Mouse (Mus musculus): ENCODE data around the gene Hs3st2. TPM values are rescaled to one million over a fixed set of nuclear protein-coding genes. Genes with fewer than 3 reads are reported as not detected.
A peak's percentile ranks its signal among the peaks of the same experiment; 100 is the strongest.

The Hs3st2 gene
- polyA plus RNA-seq, 1 experiment from 2014 or later, result not detected

DNA sequence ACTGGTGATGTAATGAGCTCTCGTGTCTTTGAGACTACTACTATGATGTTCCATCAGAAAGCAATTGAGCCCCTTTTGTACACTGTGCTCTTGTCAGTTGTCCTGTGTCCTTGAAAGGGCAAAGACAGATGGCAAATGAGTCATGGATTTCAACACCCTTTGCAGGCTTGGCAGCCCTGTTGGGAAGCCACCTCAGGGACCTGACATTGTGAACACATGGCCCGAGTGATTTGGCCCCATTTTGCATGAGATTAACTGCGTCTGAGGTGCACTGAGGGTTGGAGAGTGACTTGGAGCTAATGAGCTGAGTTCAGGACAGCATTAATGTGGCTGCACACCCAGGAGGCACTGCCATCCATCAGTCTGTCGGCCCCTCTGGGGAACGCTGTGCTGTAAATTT is 74.7 kb downstream of the Hs3st2 start:
- 73% methylated on average over 5 of the region's 5 CpGs for WGBS
- no peaks in the 10 kb centered on the region for H3K36me3 ChIP-seq (ENCODE audit: insufficient read depth, low read length)

DNA sequence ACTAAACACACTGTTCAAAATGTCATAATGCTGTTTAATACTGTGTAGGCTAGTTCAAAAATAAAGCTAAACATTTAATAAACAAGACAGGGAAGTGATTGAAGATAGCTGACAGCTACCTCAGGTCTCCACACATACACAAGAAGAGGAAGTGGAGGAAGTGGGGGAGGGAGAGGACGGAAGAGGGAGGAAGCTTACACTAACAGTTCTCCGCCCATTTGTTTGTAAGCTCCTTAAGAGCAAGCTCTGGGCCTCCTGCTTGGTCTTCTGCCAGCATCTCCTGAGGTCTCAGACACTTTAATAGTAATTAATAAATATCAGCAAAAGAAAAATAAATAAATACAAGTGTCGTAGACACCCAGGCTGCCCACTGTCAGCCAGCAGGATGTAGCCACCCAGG is 77.8 kb downstream of the Hs3st2 start:
- ATAC-seq, result peak; percentile 92
- Histone ChIP-seq H3K4me2 (replicated peaks; ENCODE audit: low read depth, low read length) (no peak overlapping the region), H3K27me3 (replicated peaks; ENCODE audit: insufficient read depth, low read length) (no peaks in the 10 kb centered on the region), H3K27ac (ENCODE audit: low read length) (no peak overlapping the region), H3K36me3 (ENCODE audit: insufficient read depth, low read length) (no peaks in the 10 kb centered on the region), H3K4me1 (ENCODE audit: insufficient read depth, low read depth, low read length) (no peaks in the 10 kb centered on the region), H3K9ac (replicated peaks; ENCODE audit: low read depth) (no peak overlapping the region), H3K9me3 (ENCODE audit: low read length) (no peaks in the 10 kb centered on the region), H3K4me3 (ENCODE audit: low read depth, low read length) (no peak overlapping the region)
- TF ChIP-seq CTCF (IDR thresholded peaks at IDR 0.05) (no peak), EP300 (IDR thresholded peaks at IDR 0.05) (peak; percentile 61)
- 25% methylated on average over 3 of the region's 3 CpGs for WGBS
- DNase-seq (ENCODE audit: low spot score), result peak; percentile 74

More for the DNA sequence above, 74.7 kb downstream of the Hs3st2 start:
- no peak overlapping the region for H3K4me3 ChIP-seq (ENCODE audit: low read depth, low read length)
- no peaks in the 10 kb centered on the region; the same call in 1 of the 2 replicates for H3K4me1 ChIP-seq (ENCODE audit: insufficient read depth, low read depth, low read length)
- H3K9ac ChIP-seq (replicated peaks; ENCODE audit: low read depth), result no peak overlapping the region
- no peak for DNase-seq (ENCODE audit: low spot score)
- H3K27me3 ChIP-seq (replicated peaks; ENCODE audit: insufficient read depth, low read length), result no peaks in the 10 kb centered on the region
- H3K4me2 ChIP-seq (replicated peaks; ENCODE audit: low read depth, low read length), result no peak overlapping the region
- H3K9me3 ChIP-seq (ENCODE audit: low read length), result no peaks in the 10 kb centered on the region
- TF ChIP-seq EP300 (IDR thresholded peaks at IDR 0.05) (no peak), CTCF (IDR thresholded peaks at IDR 0.05) (no peak)
- H3K27ac ChIP-seq (ENCODE audit: low read length), result no peak overlapping the region
- no peak for ATAC-seq

DNA sequence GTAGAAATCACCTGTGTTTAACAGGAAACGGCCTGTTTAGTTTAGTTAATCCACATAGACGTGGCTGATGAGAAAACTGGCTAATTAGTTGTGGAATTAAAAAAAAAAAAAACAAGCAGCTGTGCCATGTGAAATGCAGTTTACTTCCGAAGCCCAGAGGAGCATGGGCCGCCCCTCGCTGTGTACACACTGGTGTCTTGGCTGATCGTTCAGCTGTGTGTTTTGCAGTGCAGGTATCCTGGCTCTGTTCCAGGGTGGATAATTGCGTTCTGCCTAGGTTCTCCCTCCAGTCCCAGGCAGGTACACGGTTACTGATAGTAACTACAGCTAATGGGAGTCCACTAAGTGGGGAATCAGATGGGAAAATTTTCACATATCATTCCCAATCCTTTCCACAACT is 86.6 kb downstream of the Hs3st2 start:
- Histone ChIP-seq H3K27ac (ENCODE audit: low read length) (no peak overlapping the region), H3K27me3 (replicated peaks; ENCODE audit: insufficient read depth, low read length) (no peaks in the 10 kb centered on the region), H3K4me3 (ENCODE audit: low read depth, low read length) (no peak overlapping the region), H3K9ac (replicated peaks; ENCODE audit: low read depth) (no peak overlapping the region), H3K4me1 (ENCODE audit: insufficient read depth, low read depth, low read length) (no peaks in the 10 kb centered on the region), H3K4me2 (replicated peaks; ENCODE audit: low read depth, low read length) (no peak overlapping the region), H3K36me3 (ENCODE audit: insufficient read depth, low read length) (no peaks in the 10 kb centered on the region), H3K9me3 (ENCODE audit: low read length) (no peaks in the 10 kb centered on the region)
- 40% methylated on average over 8 of the region's 8 CpGs for WGBS
- no peak for DNase-seq (ENCODE audit: low spot score)
- TF ChIP-seq EP300 (IDR thresholded peaks at IDR 0.05), result no peak
- no peak for TF ChIP-seq CTCF (IDR thresholded peaks at IDR 0.05)
- no peak for ATAC-seq

DNA sequence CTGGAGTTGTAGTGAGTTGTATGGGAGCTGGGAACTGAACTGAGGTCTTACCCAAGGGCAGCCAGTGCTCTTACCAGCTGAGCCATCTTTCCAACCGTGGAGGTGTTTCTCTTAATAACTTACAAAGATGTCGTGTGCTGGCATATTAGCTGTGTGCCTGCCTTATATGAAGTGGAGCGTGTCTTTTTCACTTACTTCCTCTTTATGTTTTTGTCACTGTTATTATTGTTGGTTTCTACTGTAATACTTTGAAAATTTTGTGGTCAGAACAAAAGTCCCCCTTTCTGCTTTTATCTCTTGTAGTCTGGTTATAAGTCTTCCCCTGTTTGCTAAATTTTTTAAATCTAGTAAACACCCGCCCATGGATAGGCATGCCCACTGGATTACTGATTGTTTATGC is 88.4 kb downstream of the Hs3st2 start:
- Histone ChIP-seq H3K4me1 (ENCODE audit: insufficient read depth, low read depth, low read length) (no peaks in the 10 kb centered on the region), H3K27me3 (replicated peaks; ENCODE audit: insufficient read depth, low read length) (no peaks in the 10 kb centered on the region), H3K9ac (replicated peaks; ENCODE audit: low read depth) (no peak overlapping the region), H3K4me3 (ENCODE audit: low read depth, low read length) (no peak overlapping the region), H3K27ac (ENCODE audit: low read length) (no peak overlapping the region), H3K9me3 (ENCODE audit: low read length) (no peaks in the 10 kb centered on the region), H3K36me3 (ENCODE audit: insufficient read depth, low read length) (no peaks in the 10 kb centered on the region), H3K4me2 (replicated peaks; ENCODE audit: low read depth, low read length) (no peak overlapping the region)
- DNase-seq (ENCODE audit: low spot score) (no peak), ATAC-seq (no peak)
- TF ChIP-seq CTCF (IDR thresholded peaks at IDR 0.05), result no peak
- TF ChIP-seq EP300 (IDR thresholded peaks at IDR 0.05), result no peak
- 74% methylated on average over 4 of the region's 4 CpGs for WGBS

DNA sequence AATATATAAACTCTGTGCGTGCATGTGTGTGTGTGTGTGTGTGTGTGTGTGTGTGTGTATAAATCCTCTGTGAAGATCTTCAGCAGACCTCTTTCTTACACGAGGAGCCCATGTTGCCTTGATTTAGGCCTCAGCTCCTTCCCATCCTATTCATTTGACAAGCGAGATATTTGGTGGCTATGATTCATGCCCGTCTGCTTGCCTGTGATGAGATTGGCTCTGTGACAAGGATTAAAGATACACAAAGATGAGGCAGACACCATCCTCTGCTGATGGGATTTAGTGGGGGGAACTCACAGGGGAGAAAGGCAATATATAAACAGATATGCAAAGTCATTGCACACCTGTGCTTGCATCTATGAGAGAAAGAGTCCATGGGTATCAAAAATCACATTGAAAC is 92.9 kb downstream of the Hs3st2 start:
- Histone ChIP-seq H3K27ac (ENCODE audit: low read length) (no peak overlapping the region), H3K4me2 (replicated peaks; ENCODE audit: low read depth, low read length) (no peak overlapping the region), H3K4me1 (ENCODE audit: insufficient read depth, low read depth, low read length) (no peaks in the 10 kb centered on the region), H3K36me3 (ENCODE audit: insufficient read depth, low read length) (no peaks in the 10 kb centered on the region), H3K9me3 (ENCODE audit: low read length) (no peaks in the 10 kb centered on the region), H3K27me3 (replicated peaks; ENCODE audit: insufficient read depth, low read length) (no peaks in the 10 kb centered on the region), H3K9ac (replicated peaks; ENCODE audit: low read depth) (no peak overlapping the region), H3K4me3 (ENCODE audit: low read depth, low read length) (no peak overlapping the region)
- WGBS, result 66% methylated on average over 4 of the region's 4 CpGs
- no peak for DNase-seq (ENCODE audit: low spot score)
- ATAC-seq, result no peak
- TF ChIP-seq CTCF (IDR thresholded peaks at IDR 0.05) (no peak), EP300 (IDR thresholded peaks at IDR 0.05) (no peak)

DNA sequence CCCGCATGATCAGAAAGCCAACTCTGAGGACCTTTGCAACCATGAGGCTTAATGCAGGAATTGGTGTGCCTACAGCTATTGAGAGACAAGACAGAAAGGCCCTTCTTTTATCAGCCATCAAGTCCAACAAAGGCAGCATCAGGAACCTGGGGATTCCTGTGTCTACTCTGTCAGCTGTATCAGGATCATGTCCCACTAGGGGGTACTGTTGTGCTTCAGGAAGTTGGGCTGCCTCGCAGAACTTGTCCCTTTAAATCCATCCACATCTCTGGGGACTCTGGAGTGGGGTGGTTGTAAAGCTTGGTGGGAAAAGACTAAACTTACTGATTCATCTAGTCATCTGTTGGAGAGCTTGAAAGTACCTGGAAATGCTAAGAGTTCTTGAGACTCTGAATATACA is 93.6 kb downstream of the Hs3st2 start:
- WGBS, result 61% methylated on average over 2 of the region's 2 CpGs
- DNase-seq (ENCODE audit: low spot score) (no peak), ATAC-seq (no peak)
- no peaks in the 10 kb centered on the region for H3K9me3 ChIP-seq (ENCODE audit: low read length)
- no peaks in the 10 kb centered on the region for H3K4me1 ChIP-seq (ENCODE audit: insufficient read depth, low read depth, low read length)
- H3K36me3 ChIP-seq (ENCODE audit: insufficient read depth, low read length), result no peaks in the 10 kb centered on the region
- H3K9ac ChIP-seq (replicated peaks; ENCODE audit: low read depth), result no peak overlapping the region
- no peak overlapping the region for H3K27ac ChIP-seq (ENCODE audit: low read length)
- TF ChIP-seq CTCF (IDR thresholded peaks at IDR 0.05) (peak; percentile 38), EP300 (IDR thresholded peaks at IDR 0.05) (no peak)
- no peaks in the 10 kb centered on the region for H3K27me3 ChIP-seq (replicated peaks; ENCODE audit: insufficient read depth, low read length)
- H3K4me2 ChIP-seq (replicated peaks; ENCODE audit: low read depth, low read length), result no peak overlapping the region
- no peak overlapping the region for H3K4me3 ChIP-seq (ENCODE audit: low read depth, low read length)

DNA sequence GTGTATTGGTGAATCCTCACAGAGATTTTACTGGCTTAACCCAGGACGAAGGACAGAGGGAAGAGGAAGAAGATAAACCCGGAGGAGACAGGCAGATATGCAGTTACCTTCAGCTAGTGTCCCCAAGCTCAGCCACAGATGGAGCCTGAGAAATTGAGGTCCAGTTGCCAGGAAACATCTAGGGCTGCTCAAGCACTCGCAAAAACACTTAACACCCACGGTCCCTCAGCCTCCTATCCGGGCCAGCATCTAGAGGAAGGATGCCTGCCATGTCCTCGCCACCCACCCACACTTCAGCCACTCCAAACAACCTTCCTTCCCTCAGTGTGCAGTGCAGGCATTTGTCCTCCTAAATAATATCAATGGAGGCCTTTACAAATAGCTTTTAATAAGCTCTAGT is 95.6 kb downstream of the Hs3st2 start:
- H3K9ac ChIP-seq (replicated peaks; ENCODE audit: low read depth), result no peak overlapping the region
- H3K27me3 ChIP-seq (replicated peaks; ENCODE audit: insufficient read depth, low read length), result no peaks in the 10 kb centered on the region
- no peak overlapping the region for H3K27ac ChIP-seq (ENCODE audit: low read length)
- no peak for ATAC-seq
- WGBS, result 45% methylated on average over 6 of the region's 6 CpGs
- no peak overlapping the region for H3K4me3 ChIP-seq (ENCODE audit: low read depth, low read length)
- no peak overlapping the region for H3K4me2 ChIP-seq (replicated peaks; ENCODE audit: low read depth, low read length)
- DNase-seq (ENCODE audit: low spot score), result no peak
- H3K36me3 ChIP-seq (ENCODE audit: insufficient read depth, low read length), result no peaks in the 10 kb centered on the region
- H3K4me1 ChIP-seq (ENCODE audit: insufficient read depth, low read depth, low read length), result no peaks in the 10 kb centered on the region
- TF ChIP-seq EP300 (IDR thresholded peaks at IDR 0.05) (no peak), CTCF (IDR thresholded peaks at IDR 0.05) (no peak)
- no peaks in the 10 kb centered on the region for H3K9me3 ChIP-seq (ENCODE audit: low read length)

All from lung, postnatal 0 days (tissue).